Mouse (Mus musculus) central nervous system, embryonic 11.5 days (tissue): ENCODE results near the gene Ptpn18. TPM values are rescaled to one million over a fixed set of nuclear protein-coding genes. Genes with fewer than 3 reads are reported as not detected.

Experiments used
- polyA plus RNA-seq: library from polyadenylated mRNA; depleted of rRNA; stranded (reverse); fragments of >200 nt; gene quantifications from 2 replicates; pipeline ENCODE4 v1.2.3, GENCODE M21; 2012; rRNA removed

Gene Ptpn18
- 8.2 and 9.4 TPM in 2 replicates for polyA plus RNA-seq

DNA sequence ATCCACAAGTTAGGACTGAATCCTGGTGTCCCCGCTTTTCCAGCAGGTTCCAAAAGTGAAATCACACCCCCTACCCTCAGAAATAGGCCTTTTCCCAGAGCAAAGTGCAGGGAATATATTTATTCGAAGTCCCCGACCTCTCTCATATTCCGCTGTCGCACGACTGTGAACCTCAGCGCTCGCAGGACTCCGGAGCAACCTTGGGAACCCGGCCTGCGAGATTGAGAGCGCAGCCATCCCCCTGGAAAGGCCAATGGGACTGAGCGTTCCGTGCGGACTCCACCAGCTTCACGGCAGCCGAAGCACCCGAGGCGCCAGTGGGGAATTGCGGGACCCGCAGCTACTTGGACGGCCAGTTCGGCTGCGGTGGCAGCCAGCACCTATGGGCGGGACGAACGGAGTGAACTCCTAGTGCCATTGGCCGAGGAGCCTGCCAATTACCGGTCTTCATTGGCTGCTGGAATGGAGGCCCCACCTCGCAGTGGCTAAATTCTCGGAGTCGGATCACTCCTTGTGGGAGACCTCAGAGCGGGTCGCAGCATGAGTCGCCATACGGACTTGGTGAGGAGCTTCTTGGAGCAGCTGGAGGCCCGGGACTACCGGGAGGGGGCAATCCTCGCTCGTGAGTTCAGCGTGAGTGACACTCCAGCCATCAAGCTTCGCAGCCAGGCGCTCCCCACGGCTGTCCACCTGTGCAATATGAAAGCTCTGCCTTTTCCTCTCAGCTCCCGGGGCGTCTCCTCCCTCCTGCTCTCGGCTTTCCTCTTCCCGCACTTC, at the start of gene Ptpn18:
Ptpn18 (plus strand) TSS at position 479 of the 777 bp plus-strand sequence.

DNA sequence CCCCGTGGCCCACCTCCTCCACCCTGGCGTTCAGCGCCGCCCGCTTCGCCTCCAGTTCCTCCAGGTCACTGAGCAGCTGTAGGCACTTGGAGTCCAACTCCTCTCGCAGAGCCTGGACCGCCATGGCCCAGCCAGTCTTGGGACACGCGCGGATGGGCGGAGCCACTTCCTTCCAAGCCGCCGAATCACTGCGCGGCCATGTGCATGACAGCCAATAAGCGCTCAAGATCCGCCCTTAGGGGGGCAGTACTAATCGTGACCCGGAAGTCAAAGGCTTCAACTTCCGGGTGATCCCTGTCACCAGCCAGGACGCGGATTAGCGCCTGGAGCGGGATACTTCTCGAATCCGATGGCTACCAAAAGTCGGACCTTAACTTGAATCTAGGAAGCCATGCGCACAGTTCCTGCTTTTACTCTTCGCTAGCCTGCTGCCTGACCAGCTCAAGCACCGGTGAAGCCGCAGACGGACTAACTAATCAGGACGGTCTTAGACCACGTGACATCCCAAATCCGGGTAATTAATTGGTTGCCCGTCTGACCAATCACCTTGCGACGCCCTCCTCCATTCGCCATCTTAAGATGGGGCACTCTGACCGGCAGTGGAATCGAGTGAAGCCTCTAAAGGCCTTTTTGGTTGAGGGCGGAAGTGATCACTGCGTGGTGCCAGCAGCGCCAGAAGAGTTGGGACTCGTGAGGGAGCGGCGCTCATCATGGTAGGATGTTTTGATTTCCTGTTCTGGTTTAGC, 20.2 kb upstream of the Ptpn18 start, which contains the start of the genes Ccdc115 and Imp4:
Ccdc115 (minus strand) TSS at position 458 of the 746 bp plus-strand sequence.
Imp4 (plus strand) TSS at position 637 of the 746 bp plus-strand sequence.

Other genes with a start within 250 kb of the Ptpn18 start
- gene Ccdc115, start 20.1 kb upstream of the Ptpn18 start, polyA plus RNA-seq, result 50.4 and 53.5 TPM in 2 replicates
- 48.4 and 52.0 TPM in 2 replicates for gene Imp4, start 19.9 kb upstream of the Ptpn18 start, polyA plus RNA-seq
- gene Prss39, start 38.6 kb downstream of the Ptpn18 start, polyA plus RNA-seq, result 0.04 TPM in 1 of 2 replicates, not detected in the other
- 0.06 TPM in 1 of 2 replicates, not detected in the other for gene Cfc1, start 75.9 kb downstream of the Ptpn18 start, polyA plus RNA-seq
- gene Prss40, start 101.2 kb downstream of the Ptpn18 start, polyA plus RNA-seq, result not detected in 2 replicates
- 2.1 and 2.3 TPM in 2 replicates for gene Amer3, start 119.9 kb downstream of the Ptpn18 start, polyA plus RNA-seq